In the genomic region with DNA sequence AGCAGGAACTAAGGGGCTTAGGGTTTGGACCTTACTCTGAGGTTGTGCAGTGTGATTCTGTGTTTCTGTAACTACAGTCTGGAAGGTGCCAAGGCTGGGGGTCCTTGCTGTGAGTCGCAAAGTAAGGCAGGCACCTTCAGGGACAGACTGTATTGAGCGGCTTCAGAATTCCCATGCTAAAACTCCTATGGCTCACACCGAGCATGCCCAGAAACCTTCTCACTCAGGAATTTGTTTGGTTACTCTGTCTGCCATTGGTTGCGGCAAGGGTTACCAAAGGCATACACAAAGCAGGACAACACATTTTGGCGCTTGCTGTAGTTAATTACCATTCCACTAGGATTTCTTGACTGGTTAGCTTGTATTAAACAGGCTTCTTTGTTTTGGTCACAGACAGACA, we compare ENCODE assay signal across 7 mouse cellular contexts. TPM values are rescaled to one million over a fixed set of nuclear protein-coding genes. Genes with fewer than 3 reads are reported as not detected.
DNase-seq lines count a peak whose midpoint lies in the region; ATAC-seq and TF ChIP-seq lines count a peak whose summit lies in the region.

No protein-coding gene starts in this region.

- H3K27ac ChIP-seq in forebrain, embryonic 11.5 days (ENCODE audit: low read depth, low read length), result peak overlapping the region; percentile 82
- peak overlapping the region; percentile 97 for H3K27ac ChIP-seq in liver, adult 2 months (replicated peaks; ENCODE audit: insufficient read depth, low read depth, low read length)

- peaks cover 14% of the 10 kb centered on the region for H3K4me1 ChIP-seq in forebrain, embryonic 11.5 days (replicated peaks; ENCODE audit: control insufficient read depth, insufficient read depth, low read length)
- peaks cover 49% of the 10 kb centered on the region for H3K4me1 ChIP-seq in liver, adult 2 months (ENCODE audit: control insufficient read depth, insufficient read depth, low read length)

- peak overlapping the region; percentile 79 for H3K9ac ChIP-seq in forebrain, embryonic 11.5 days (ENCODE audit: low read length)
- peak overlapping the region; percentile 83 for H3K9ac ChIP-seq in liver, adult 2 months (ENCODE audit: low read depth, low read length)

- no peaks in the 10 kb centered on the region for H3K27me3 ChIP-seq in forebrain, embryonic 11.5 days (ENCODE audit: control insufficient read depth, insufficient read depth, low read length)
- H3K27me3 ChIP-seq in liver, adult 2 months (ENCODE audit: control insufficient read depth, insufficient read depth, low read length), result no peaks in the 10 kb centered on the region

- H3K4me3 ChIP-seq in forebrain, embryonic 11.5 days (ENCODE audit: low read depth, low read length), result peak overlapping the region; percentile 45
- H3K4me3 ChIP-seq in liver, adult 2 months (ENCODE audit: insufficient read depth, low read depth, low read length), result peak overlapping the region; percentile 78

- peaks cover 2% of the 10 kb centered on the region; the same call in 1 of the 2 replicates for H3K36me3 ChIP-seq in forebrain, embryonic 11.5 days (ENCODE audit: control insufficient read depth, insufficient read depth, low read length)
- no peaks in the 10 kb centered on the region for H3K36me3 ChIP-seq in liver, adult 2 months (ENCODE audit: control insufficient read depth, insufficient read depth, low read length)

- TF ChIP-seq CTCF in liver, adult 2 months (IDR thresholded peaks at IDR 0.05; ENCODE audit: low read depth, low read length), result no peak

- 4% methylated on average over 5 of the region's 5 CpGs for WGBS in forebrain, embryonic 11.5 days
- WGBS in liver, adult 2 months, result 10% methylated on average over 5 of the region's 5 CpGs

- no peaks in the 10 kb centered on the region for H3K9me3 ChIP-seq in forebrain, embryonic 11.5 days (ENCODE audit: control insufficient read depth, low read length)

- TF ChIP-seq POLR2A in liver, adult 2 months (IDR thresholded peaks at IDR 0.05; ENCODE audit: extremely low read depth, insufficient read depth, low read length), result no peak

- peak; percentile 54 for ATAC-seq in forebrain, embryonic 11.5 days (replicated peaks; ENCODE audit: low FRiP score)
- no peak for ATAC-seq in megakaryocyte, adult 5-6 weeks (ENCODE audit: poor library complexity, severe bottlenecking)

- H3K79me2 ChIP-seq in liver, adult 2 months (ENCODE audit: control insufficient read depth, insufficient read depth, low read length), result no peaks in the 10 kb centered on the region

- DNase-seq in urinary bladder, postnatal 25 days (ENCODE audit: low spot score), result peak; percentile 24
- DNase-seq in urinary bladder, adult 18-20 months (ENCODE audit: low spot score in 2 of 2), result no peak
- DNase-seq in forebrain, embryonic 11.5 days (ENCODE audit: low spot score), result peak; percentile 66
- no peak for DNase-seq in liver, adult 2 months (ENCODE audit: extremely low read depth, low read depth, low spot score)
- peak; percentile 49 for DNase-seq in yolk sac, embryonic 10.5 days (ENCODE audit: low spot score)
- no peak for DNase-seq in B cell, adult 2 months

- H3K4me2 ChIP-seq in forebrain, embryonic 11.5 days (ENCODE audit: low read depth, low read length, severe bottlenecking), result peak overlapping the region; percentile 64

RNA-seq across cellular contexts. Expression of a gene that starts 0.3 kb away (rescaled TPM):
- 118 and 124 TPM in 2 replicates for polyA plus RNA-seq in forebrain, embryonic 11.5 days (2014; fragmentation: Nextera tagmentation; extraction: Ambion mirVana)
- 56.9 and 65.1 TPM in 2 replicates for total RNA-seq in liver, adult 2 months (2014; rRNA removed)
- 45.6 and 69.7 TPM in 2 replicates for polyA plus RNA-seq in liver, adult 2 months (2012; rRNA removed)
- 126 and 127 TPM in 2 replicates for total RNA-seq in megakaryocyte, adult 5-6 weeks (2015)
- total RNA-seq in megakaryocyte, adult 5-6 weeks (2017), result 60.0 and 73.7 TPM in 2 replicates

RNA-seq across cellular contexts. Expression of a gene that starts 0.4 kb away (rescaled TPM):
- 6.0 and 6.8 TPM in 2 replicates for polyA plus RNA-seq in forebrain, embryonic 11.5 days (2014; fragmentation: Nextera tagmentation; extraction: Ambion mirVana)
- 119 and 136 TPM in 2 replicates for total RNA-seq in liver, adult 2 months (2014; rRNA removed)
- polyA plus RNA-seq in liver, adult 2 months (2012; rRNA removed), result 117 and 144 TPM in 2 replicates
- total RNA-seq in megakaryocyte, adult 5-6 weeks (2015), result 2.4 and 3.0 TPM in 2 replicates
- total RNA-seq in megakaryocyte, adult 5-6 weeks (2017), result 2.8 and 4.7 TPM in 2 replicates

RNA-seq across cellular contexts. Expression of a gene that starts 16.7 kb away (rescaled TPM):
- 0.55 and 0.87 TPM in 2 replicates for polyA plus RNA-seq in forebrain, embryonic 11.5 days (2014; fragmentation: Nextera tagmentation; extraction: Ambion mirVana)
- 0.37 and 0.40 TPM in 2 replicates for total RNA-seq in liver, adult 2 months (2014; rRNA removed)
- polyA plus RNA-seq in liver, adult 2 months (2012; rRNA removed), result 0.21 and 0.40 TPM in 2 replicates
- 1.1 and 2.2 TPM in 2 replicates for total RNA-seq in megakaryocyte, adult 5-6 weeks (2015)
- 1.1 TPM in 1 of 2 replicates, not detected in the other for total RNA-seq in megakaryocyte, adult 5-6 weeks (2017)

RNA-seq across cellular contexts. Expression of a gene that starts 16.7 kb away (rescaled TPM):
- polyA plus RNA-seq in forebrain, embryonic 11.5 days (2014; fragmentation: Nextera tagmentation; extraction: Ambion mirVana), result 32.7 and 36.6 TPM in 2 replicates
- total RNA-seq in liver, adult 2 months (2014; rRNA removed), result 37.9 and 54.2 TPM in 2 replicates
- 124 and 152 TPM in 2 replicates for polyA plus RNA-seq in liver, adult 2 months (2012; rRNA removed)
- 225 and 241 TPM in 2 replicates for total RNA-seq in megakaryocyte, adult 5-6 weeks (2015)
- 163 and 176 TPM in 2 replicates for total RNA-seq in megakaryocyte, adult 5-6 weeks (2017)

RNA-seq across cellular contexts. Expression of a gene that starts 22.9 kb away (rescaled TPM):
- 355 and 365 TPM in 2 replicates for polyA plus RNA-seq in forebrain, embryonic 11.5 days (2014; fragmentation: Nextera tagmentation; extraction: Ambion mirVana)
- 0.65 and 2.0 TPM in 2 replicates for total RNA-seq in liver, adult 2 months (2014; rRNA removed)
- polyA plus RNA-seq in liver, adult 2 months (2012; rRNA removed), result 0.82 and 0.92 TPM in 2 replicates
- 220 and 258 TPM in 2 replicates for total RNA-seq in megakaryocyte, adult 5-6 weeks (2015)
- 232 and 240 TPM in 2 replicates for total RNA-seq in megakaryocyte, adult 5-6 weeks (2017)

Comparison
In these comparisons a context has a peak if more than half of its experiments do, and no peak if none do; other contexts are left out.
1. DNase-seq: peak in urinary bladder, postnatal 25 days (single experiment), forebrain, embryonic 11.5 days (single experiment) and yolk sac, embryonic 10.5 days (single experiment); none in urinary bladder, adult 18-20 months (0 of 2), liver, adult 2 months (single experiment) and B cell, adult 2 months (0 of 2).
2. RNA of a gene that starts 0.4 kb away (total RNA-seq): 119 to 136 TPM in liver, adult 2 months; 2.4 to 4.7 TPM in megakaryocyte, adult 5-6 weeks; every median in the first group is over 10 times any median in the second.